Mouse (Mus musculus) adrenal gland, adult 2 months (tissue): ENCODE data around the gene Pex1. TPM values are rescaled to one million over a fixed set of nuclear protein-coding genes. Genes with fewer than 3 reads are reported as not detected.
"Not testable (repeated sequence)": the region's sequence is repeated elsewhere in the genome, so short reads cannot be mapped to it uniquely, and the experiment has no call there.

Experiments
- DNase-seq: peaks from one replicate; pipeline ENCODE4 v3.0.0; 2021
- microRNA-seq, 2 experiments: library from miRNA; unstranded; fragments of <30 nt; microRNA quantifications; one replicate each; pipeline ENCODE4 v1.2.0; 2021
- polyA plus RNA-seq: library from polyadenylated mRNA; depleted of rRNA; stranded (reverse); fragments of >200 nt; gene quantifications from 2 replicates; pipeline ENCODE4 v1.2.3, GENCODE M21; 2012; rRNA removed
- total RNA-seq, 2 experiments: library from RNA; stranded (reverse); gene quantifications; 2 replicates each; pipeline ENCODE4 v1.2.3; 2021

Gene Pex1
- total and polyA plus RNA-seq, 3 experiments = 8.9 to 43.1 (median 20.9) TPM

- DNase-seq = peak; percentile 22
These were observed 48.8 kb downstream of the Pex1 start for GRCm38 (mm10) chr5:3644621-3645020.

GRCm38 (mm10) chr5:3645326-3645725 is 49.5 kb downstream of the Pex1 start:
- no peak for DNase-seq

GRCm38 (mm10) chr5:3646539-3646938 is 50.7 kb downstream of the Pex1 start:
- DNase-seq = no peak

GRCm38 (mm10) chr5:3646991-3647707 is 51.3 kb downstream of the Pex1 start:
- peak; percentile 73 for DNase-seq

GRCm38 (mm10) chr5:3647708-3648121 is 51.8 kb downstream of the Pex1 start:
- peak; percentile 93 for DNase-seq

- DNase-seq = no peak
These were observed 52.5 kb downstream of the Pex1 start for GRCm38 (mm10) chr5:3648206-3648848.

GRCm38 (mm10) chr5:3648849-3649210 is 53.0 kb downstream of the Pex1 start:
- no peak for DNase-seq

- DNase-seq = no peak
These were observed 55.0 kb downstream of the Pex1 start, which contains the start of gene Tmbim7 for GRCm38 (mm10) chr5:3650881-3651280. Tmbim7 (plus strand) TSS chr5:3651181.

GRCm38 (mm10) chr5:3651621-3652020 is 55.8 kb downstream of the Pex1 start:
- no peak for DNase-seq

GRCm38 (mm10) chr5:3652903-3653575 is 57.2 kb downstream of the Pex1 start:
- DNase-seq = not testable (repeated sequence)

GRCm38 (mm10) chr5:3653801-3654200 is 57.9 kb downstream of the Pex1 start:
- no peak for DNase-seq

GRCm38 (mm10) chr5:3657085-3657484 is 61.2 kb downstream of the Pex1 start, which contains the start of gene Gatad1:
Gatad1 (minus strand) TSS chr5:3657185.
- no peak for DNase-seq

GRCm38 (mm10) chr5:3665225-3665624 is 69.4 kb downstream of the Pex1 start:
- no peak for DNase-seq

GRCm38 (mm10) chr5:3666585-3666984 is 70.7 kb downstream of the Pex1 start:
- no peak for DNase-seq

GRCm38 (mm10) chr5:3669938-3670554 is 74.2 kb downstream of the Pex1 start:
- DNase-seq = no peak

Small RNAs within 50 kb of the gene (microRNA-seq; reads per million reads assigned to microRNA genes)
- 0 reads per million in 2 experiments for gene Gm26238

Other genes with a start within 250 kb of the Pex1 start
- 10 to 100 TPM; 26.7 to 31.9 TPM for gene Fam133b, start 52.2 kb upstream of the Pex1 start, total RNA-seq
- gene Fam133b, start 52.2 kb upstream of the Pex1 start, polyA plus RNA-seq = 2.9 and 3.5 TPM in 2 replicates
- gene 1700109H08Rik, start 24.5 kb upstream of the Pex1 start, total RNA-seq = 1 to 10 TPM; 1.5 to 2.9 TPM
- gene 1700109H08Rik, start 24.5 kb upstream of the Pex1 start, polyA plus RNA-seq = 1.2 and 1.9 TPM in 2 replicates
- gene Rbm48, start 519 bp downstream of the Pex1 start, total RNA-seq = 1 to 10 TPM; 8.8 to 9.4 TPM
- 2.0 and 2.8 TPM in 2 replicates for gene Rbm48, start 519 bp downstream of the Pex1 start, polyA plus RNA-seq
- gene Tmbim7, start 55.1 kb downstream of the Pex1 start, total RNA-seq = not detected
- not detected in 2 replicates for gene Tmbim7, start 55.1 kb downstream of the Pex1 start, polyA plus RNA-seq
- 100 to 1,000 TPM; 161 to 197 TPM for gene Gatad1, start 61.1 kb downstream of the Pex1 start, total RNA-seq
- 93.7 and 114 TPM in 2 replicates for gene Gatad1, start 61.1 kb downstream of the Pex1 start, polyA plus RNA-seq
- gene Ankib1, start 206.9 kb downstream of the Pex1 start, total RNA-seq = 10 to 100 TPM; 58.5 to 90.4 TPM
- gene Ankib1, start 206.9 kb downstream of the Pex1 start, polyA plus RNA-seq = 6.9 and 10.5 TPM in 2 replicates
- 10 to 100 TPM; 41.9 to 55.7 TPM for gene Krit1, start 207.1 kb downstream of the Pex1 start, total RNA-seq
- gene Krit1, start 207.1 kb downstream of the Pex1 start, polyA plus RNA-seq = 2.7 and 3.2 TPM in 2 replicates
- gene Lrrd1, start 249.1 kb downstream of the Pex1 start, total RNA-seq = under 1 TPM; 0.17 to 0.20 TPM
- 0.21 and 0.39 TPM in 2 replicates for gene Lrrd1, start 249.1 kb downstream of the Pex1 start, polyA plus RNA-seq